Mouse (Mus musculus): Measurements from ENCODE around the gene Anks1. TPM values are rescaled to one million over a fixed set of nuclear protein-coding genes. Genes with fewer than 3 reads are reported as not detected.
A peak's percentile ranks its signal among the peaks of the same experiment; 100 is the strongest.

Anks1 gene
- polyA plus RNA-seq, 1 experiment from 2014 or later, result 16.9 TPM

DNA sequence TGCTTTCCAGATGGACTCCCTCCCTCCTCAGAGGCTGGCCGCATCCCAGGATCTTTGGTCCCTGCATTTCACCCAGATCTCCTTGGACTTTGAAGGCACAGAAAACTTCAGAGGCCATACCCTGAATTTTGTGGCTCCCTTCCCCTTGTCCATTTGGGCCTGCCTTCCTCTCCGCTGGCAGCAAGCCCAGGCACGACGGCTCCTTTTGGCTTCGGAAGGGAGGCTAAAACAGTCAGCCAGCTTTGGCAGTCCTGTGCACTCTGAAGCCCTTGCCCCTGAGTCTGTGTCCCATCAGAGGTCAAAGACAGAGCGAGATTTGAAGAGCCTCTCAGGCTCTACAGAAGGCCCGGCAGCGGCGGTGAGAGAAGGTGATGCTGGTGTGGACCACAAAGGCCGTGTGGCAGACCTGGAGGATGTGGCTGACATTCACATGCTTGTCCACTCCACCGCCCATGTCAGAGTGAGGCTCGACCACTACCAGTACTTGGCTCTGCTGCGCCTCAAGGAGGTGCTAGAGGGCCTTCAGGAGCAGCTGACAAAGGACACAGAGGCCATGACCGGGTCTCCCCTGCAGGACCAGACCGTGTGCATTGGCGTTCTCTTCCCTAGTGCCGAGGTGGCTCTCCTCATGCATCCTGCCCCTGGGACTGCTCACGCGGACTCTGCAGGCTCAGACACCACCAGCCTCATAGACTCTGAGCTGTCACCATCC is 22.5 kb upstream of the Anks1 start:
- no peaks in the 10 kb centered on the region for H3K9me3 ChIP-seq (ENCODE audit: control insufficient read depth, low read length)
- 82% methylated on average over 19 of the region's 19 CpGs for WGBS
- DNase-seq (ENCODE audit: low spot score) (no peak), ATAC-seq (replicated peaks; ENCODE audit: low FRiP score, low TSS enrichment, low read depth) (no peak)
- no peaks in the 10 kb centered on the region for H3K27me3 ChIP-seq (replicated peaks; ENCODE audit: control insufficient read depth, insufficient read depth, low read length)
- no peaks in the 10 kb centered on the region for H3K4me1 ChIP-seq (replicated peaks; ENCODE audit: control insufficient read depth, insufficient read depth, low read length)
- H3K4me2 ChIP-seq (ENCODE audit: low read length), result no peak overlapping the region
- H3K9ac ChIP-seq (ENCODE audit: low read length), result no peak overlapping the region
- peaks cover 63% of the 10 kb centered on the region for H3K36me3 ChIP-seq (ENCODE audit: control insufficient read depth, insufficient read depth, low read length)
- no peak overlapping the region for H3K27ac ChIP-seq (ENCODE audit: low read depth)
- H3K4me3 ChIP-seq (ENCODE audit: low read depth, low read length), result no peak overlapping the region

DNA sequence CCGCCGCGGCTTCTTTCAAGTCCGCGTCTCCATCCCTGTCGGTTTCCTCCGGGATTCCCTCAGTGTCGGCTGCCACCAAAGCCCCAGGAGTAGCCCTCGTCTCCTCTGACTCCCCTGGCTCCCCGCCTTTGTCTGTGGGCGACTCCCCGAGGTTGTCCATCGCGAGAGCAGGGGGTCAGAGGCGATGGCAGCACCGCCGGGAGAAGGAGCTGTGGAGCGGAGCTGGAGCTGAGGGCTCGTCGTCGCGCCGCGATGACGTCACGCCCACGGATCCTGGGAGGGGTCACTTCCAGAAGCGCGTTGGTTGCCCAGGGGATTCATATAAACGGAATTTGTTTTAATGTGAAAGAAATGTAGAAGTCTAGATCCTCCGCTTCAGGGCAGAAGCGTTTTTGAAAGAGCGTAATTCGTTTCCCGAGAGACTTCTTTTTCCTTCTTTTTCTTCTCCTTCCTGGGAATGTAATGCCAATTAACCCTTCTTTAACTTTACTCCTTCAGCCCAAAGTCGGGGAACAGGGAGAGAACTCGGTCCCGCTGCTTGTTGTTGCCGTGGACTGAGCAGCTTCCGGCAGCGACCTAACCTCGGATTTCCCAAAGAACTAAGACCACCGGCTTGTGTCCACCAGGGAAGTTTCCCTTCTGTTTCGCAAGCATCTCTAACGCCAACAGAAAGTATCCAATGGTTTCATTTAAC is 1.4 kb upstream of the Anks1 start:
- DNase-seq (ENCODE audit: low spot score) (peak; percentile 98), ATAC-seq (replicated peaks; ENCODE audit: low FRiP score, low TSS enrichment, low read depth) (peak; percentile 67)
- H3K27me3 ChIP-seq (replicated peaks; ENCODE audit: control insufficient read depth, insufficient read depth, low read length), result no peaks in the 10 kb centered on the region
- H3K36me3 ChIP-seq (ENCODE audit: control insufficient read depth, insufficient read depth, low read length), result peaks cover 25% of the 10 kb centered on the region
- H3K27ac ChIP-seq (ENCODE audit: low read depth), result peak overlapping the region; percentile 69
- peaks cover 8% of the 10 kb centered on the region for H3K4me1 ChIP-seq (replicated peaks; ENCODE audit: control insufficient read depth, insufficient read depth, low read length)
- no peaks in the 10 kb centered on the region for H3K9me3 ChIP-seq (ENCODE audit: control insufficient read depth, low read length)
- WGBS, result under 1% methylated on average over 45 of the region's 45 CpGs
- peak overlapping the region; percentile 84 for H3K4me2 ChIP-seq (ENCODE audit: low read length)
- H3K9ac ChIP-seq (ENCODE audit: low read length), result peak overlapping the region; percentile 74
- H3K4me3 ChIP-seq (ENCODE audit: low read depth, low read length), result peak overlapping the region; percentile 97

DNA sequence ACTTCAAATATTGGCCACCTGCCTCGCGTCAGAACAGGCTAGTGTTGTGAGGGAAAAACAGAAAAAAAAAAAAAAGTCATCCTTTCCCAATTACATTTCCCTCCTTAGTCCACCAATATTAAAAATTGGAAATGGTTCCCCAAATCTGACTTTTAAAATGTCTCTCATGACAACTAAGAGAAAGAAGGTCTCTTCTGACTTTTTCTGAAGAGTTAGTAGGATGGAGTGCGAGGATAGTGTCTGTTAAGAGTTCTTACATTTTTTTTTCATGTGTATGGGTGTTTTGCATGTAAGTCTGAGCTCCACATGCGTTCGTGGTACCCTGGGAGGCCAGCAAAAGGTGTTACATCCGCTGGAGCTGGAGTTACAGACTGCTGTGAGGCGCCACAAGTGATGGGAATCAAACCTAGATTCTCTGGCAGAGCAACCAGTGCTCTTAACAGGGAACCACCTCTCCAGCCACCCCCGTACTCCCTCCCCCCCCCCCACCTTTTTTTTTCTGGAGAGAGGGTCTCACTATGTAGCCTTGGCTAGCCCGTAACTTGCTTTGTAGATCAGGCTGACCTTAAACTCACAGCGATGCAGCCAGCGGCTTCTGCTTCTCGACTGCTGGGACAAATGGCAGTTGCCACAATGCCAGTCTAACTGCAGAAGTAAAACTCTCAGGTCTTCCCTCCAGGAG is 759 bp upstream of the Anks1 start:
- ATAC-seq (replicated peaks; ENCODE audit: low FRiP score, low TSS enrichment, low read depth) (no peak; the same call in 1 of the 2 replicates), DNase-seq (ENCODE audit: low spot score) (no peak)
- Histone ChIP-seq H3K9me3 (ENCODE audit: control insufficient read depth, low read length) (no peaks in the 10 kb centered on the region), H3K27me3 (replicated peaks; ENCODE audit: control insufficient read depth, insufficient read depth, low read length) (no peaks in the 10 kb centered on the region), H3K9ac (ENCODE audit: low read length) (peak overlapping the region; percentile 75), H3K4me1 (replicated peaks; ENCODE audit: control insufficient read depth, insufficient read depth, low read length) (peaks cover 8% of the 10 kb centered on the region), H3K4me3 (ENCODE audit: low read depth, low read length) (peak overlapping the region; percentile 97), H3K4me2 (ENCODE audit: low read length) (peak overlapping the region; percentile 84), H3K27ac (ENCODE audit: low read depth) (peak overlapping the region; percentile 85), H3K36me3 (ENCODE audit: control insufficient read depth, insufficient read depth, low read length) (peaks cover 22% of the 10 kb centered on the region; the same call in 1 of the 2 replicates)
- under 1% methylated on average over 12 of the region's 12 CpGs for WGBS

DNA sequence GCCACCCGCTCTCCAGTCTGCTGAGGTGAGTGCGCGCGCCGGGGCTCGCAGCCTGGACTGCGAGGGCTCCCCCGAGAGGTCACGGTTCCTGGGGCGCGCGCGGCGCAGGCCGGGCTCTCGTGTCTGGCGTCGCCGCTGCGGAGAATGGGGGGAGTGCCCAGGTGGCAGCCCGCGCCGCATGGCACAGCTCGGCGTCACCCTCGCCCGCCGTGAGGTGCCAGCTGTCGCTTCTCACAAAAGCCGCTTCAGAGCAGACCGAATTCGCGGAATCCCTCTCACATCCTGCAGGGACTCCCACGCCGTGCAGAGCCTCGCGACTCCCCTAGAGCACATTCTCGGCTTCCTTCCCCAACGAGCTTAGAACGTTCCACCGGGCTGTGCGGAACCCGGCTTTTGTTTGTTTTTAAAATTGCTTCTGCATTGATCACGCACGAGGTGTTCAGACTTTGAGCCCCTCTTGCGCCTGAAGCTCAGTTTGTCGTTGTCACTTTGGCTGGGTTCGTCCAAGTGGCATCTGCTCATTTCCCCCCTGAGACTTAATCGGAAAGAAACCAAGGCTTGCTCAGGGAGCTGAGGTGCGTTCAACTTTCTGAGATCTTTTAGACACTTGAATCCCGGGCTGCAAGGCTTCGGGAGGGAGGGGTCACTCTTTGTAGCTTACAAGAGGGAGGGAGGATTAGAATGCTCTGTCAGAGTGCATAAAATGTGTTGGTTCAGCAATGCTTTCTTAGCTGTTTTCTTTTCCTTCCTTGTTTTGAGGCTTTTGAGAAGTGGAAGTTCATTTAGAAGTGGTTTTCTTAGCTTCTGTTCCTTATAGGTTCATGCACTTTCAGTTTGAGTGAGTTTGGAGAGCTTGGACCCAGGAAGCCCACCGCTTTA is 755 bp downstream of the Anks1 start, which contains the start of gene Taf11:
Gene Taf11 (minus strand): TSS at position 223 of the 879 bp plus-strand sequence.
- Histone ChIP-seq H3K4me3 (ENCODE audit: low read depth, low read length) (peak within 1 kb of the TSS; percentile 97), H3K36me3 (ENCODE audit: control insufficient read depth, insufficient read depth, low read length) (peaks cover 9% of the 10 kb centered on the region; the same call in 1 of the 2 replicates), H3K9ac (ENCODE audit: low read length) (peak within 1 kb of the TSS; percentile 75), H3K9me3 (ENCODE audit: control insufficient read depth, low read length) (no peaks in the 10 kb centered on the region), H3K27me3 (replicated peaks; ENCODE audit: control insufficient read depth, insufficient read depth, low read length) (no peaks in the 10 kb centered on the region), H3K4me1 (replicated peaks; ENCODE audit: control insufficient read depth, insufficient read depth, low read length) (peaks cover 8% of the 10 kb centered on the region), H3K27ac (ENCODE audit: low read depth) (peak within 1 kb of the TSS; percentile 85), H3K4me2 (ENCODE audit: low read length) (peak within 1 kb of the TSS; percentile 84)
- WGBS, result 2% methylated on average over 51 of the region's 53 CpGs
- ATAC-seq (replicated peaks; ENCODE audit: low FRiP score, low TSS enrichment, low read depth), result peak; percentile 54
- DNase-seq (ENCODE audit: low spot score), result peak; percentile 81

DNA sequence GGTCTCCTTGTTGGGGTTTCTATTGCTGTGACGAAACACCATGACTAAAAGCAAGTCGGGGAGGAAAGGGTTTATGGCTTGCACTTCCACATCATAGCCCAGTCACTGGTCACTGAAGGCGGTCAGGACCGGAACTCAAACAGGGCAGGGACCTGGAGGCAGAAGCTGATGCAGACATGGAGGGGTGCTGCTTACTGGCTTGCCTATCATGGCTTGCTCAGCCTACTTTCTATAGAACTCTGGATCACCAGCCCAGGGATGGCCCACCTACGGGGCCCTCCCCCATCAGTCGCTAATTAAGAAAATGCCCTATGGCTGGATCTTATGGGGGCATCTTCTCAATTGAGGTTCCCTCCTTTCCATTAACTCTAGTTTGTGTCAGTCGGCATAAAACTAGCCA is 2.3 kb downstream of the Anks1 start:
- no peak overlapping the region for H3K27ac ChIP-seq (ENCODE audit: low read depth)
- H3K36me3 ChIP-seq (ENCODE audit: control insufficient read depth, insufficient read depth, low read length), result 0 out of 2 replicates have a peak, but pooled peaks cover 4% of the 10 kb centered on the region
- H3K4me2 ChIP-seq (ENCODE audit: low read length), result no peak overlapping the region
- no peak overlapping the region for H3K9ac ChIP-seq (ENCODE audit: low read length)
- 91% methylated on average over 7 of the region's 7 CpGs for WGBS
- no peak for ATAC-seq (replicated peaks; ENCODE audit: low FRiP score, low TSS enrichment, low read depth)
- no peaks in the 10 kb centered on the region for H3K27me3 ChIP-seq (replicated peaks; ENCODE audit: control insufficient read depth, insufficient read depth, low read length)
- peaks cover 8% of the 10 kb centered on the region for H3K4me1 ChIP-seq (replicated peaks; ENCODE audit: control insufficient read depth, insufficient read depth, low read length)
- no peaks in the 10 kb centered on the region for H3K9me3 ChIP-seq (ENCODE audit: control insufficient read depth, low read length)
- DNase-seq (ENCODE audit: low spot score), result no peak
- no peak overlapping the region for H3K4me3 ChIP-seq (ENCODE audit: low read depth, low read length)

DNA sequence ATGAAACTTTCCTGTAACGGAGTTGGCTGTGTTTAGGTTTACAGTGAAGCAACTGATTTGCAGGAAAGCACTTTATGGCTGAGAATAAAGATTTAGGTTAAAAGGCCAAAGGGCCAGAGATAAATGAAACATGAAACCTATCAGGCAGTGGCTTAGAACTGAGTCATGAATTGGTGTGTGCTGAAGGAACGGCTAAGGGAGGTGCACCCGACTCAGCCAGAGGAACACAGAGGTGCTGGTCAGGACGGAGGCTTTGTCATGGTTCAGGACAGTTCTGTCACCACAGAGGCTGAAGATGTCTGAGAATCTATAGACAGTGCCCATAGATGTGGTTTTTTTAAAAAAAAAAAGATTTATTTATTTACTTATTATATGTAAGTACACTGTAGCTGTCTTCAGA is 5.6 kb downstream of the Anks1 start:
- ATAC-seq (replicated peaks; ENCODE audit: low FRiP score, low TSS enrichment, low read depth) (no peak), DNase-seq (ENCODE audit: low spot score) (no peak)
- Histone ChIP-seq H3K27me3 (replicated peaks; ENCODE audit: control insufficient read depth, insufficient read depth, low read length) (no peaks in the 10 kb centered on the region), H3K27ac (ENCODE audit: low read depth) (no peak overlapping the region), H3K9me3 (ENCODE audit: control insufficient read depth, low read length) (no peaks in the 10 kb centered on the region), H3K4me1 (replicated peaks; ENCODE audit: control insufficient read depth, insufficient read depth, low read length) (peaks cover 8% of the 10 kb centered on the region), H3K36me3 (ENCODE audit: control insufficient read depth, insufficient read depth, low read length) (0 out of 2 replicates have a peak, but pooled peaks cover 4% of the 10 kb centered on the region), H3K9ac (ENCODE audit: low read length) (no peak overlapping the region), H3K4me3 (ENCODE audit: low read depth, low read length) (no peak overlapping the region), H3K4me2 (ENCODE audit: low read length) (no peak overlapping the region)
- WGBS, result 57% methylated on average over 4 of the region's 4 CpGs

DNA sequence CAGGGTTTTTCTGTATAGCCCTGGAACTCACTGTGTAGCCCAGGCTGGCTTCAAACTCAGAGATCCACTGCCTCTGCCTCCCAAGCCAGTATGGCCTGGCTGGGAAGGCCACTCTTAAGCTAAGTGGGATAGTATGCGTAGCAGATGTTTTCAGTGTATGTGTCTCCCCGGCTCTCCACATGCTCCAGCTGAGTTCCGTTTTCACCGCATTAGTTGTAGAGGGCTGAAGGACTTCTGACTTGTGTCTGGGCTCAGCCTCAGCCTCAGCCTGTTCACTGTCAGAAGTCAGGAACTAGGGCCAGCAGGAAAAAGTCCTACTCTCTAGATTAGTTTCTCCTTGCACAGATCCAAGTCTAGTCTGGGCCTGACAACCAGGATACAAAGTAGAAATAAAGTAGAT is 7.3 kb downstream of the Anks1 start:
- WGBS, result 73% methylated on average over 4 of the region's 4 CpGs
- Histone ChIP-seq H3K36me3 (ENCODE audit: control insufficient read depth, insufficient read depth, low read length) (0 out of 2 replicates have a peak, but pooled peaks cover 4% of the 10 kb centered on the region), H3K4me2 (ENCODE audit: low read length) (no peak overlapping the region), H3K9me3 (ENCODE audit: control insufficient read depth, low read length) (no peaks in the 10 kb centered on the region), H3K4me1 (replicated peaks; ENCODE audit: control insufficient read depth, insufficient read depth, low read length) (no peaks in the 10 kb centered on the region), H3K27me3 (replicated peaks; ENCODE audit: control insufficient read depth, insufficient read depth, low read length) (no peaks in the 10 kb centered on the region), H3K27ac (ENCODE audit: low read depth) (peak overlapping the region; percentile 35; the same call in 1 of the 2 replicates), H3K4me3 (ENCODE audit: low read depth, low read length) (no peak overlapping the region), H3K9ac (ENCODE audit: low read length) (no peak overlapping the region)
- no peak for DNase-seq (ENCODE audit: low spot score)
- no peak for ATAC-seq (replicated peaks; ENCODE audit: low FRiP score, low TSS enrichment, low read depth)

DNA sequence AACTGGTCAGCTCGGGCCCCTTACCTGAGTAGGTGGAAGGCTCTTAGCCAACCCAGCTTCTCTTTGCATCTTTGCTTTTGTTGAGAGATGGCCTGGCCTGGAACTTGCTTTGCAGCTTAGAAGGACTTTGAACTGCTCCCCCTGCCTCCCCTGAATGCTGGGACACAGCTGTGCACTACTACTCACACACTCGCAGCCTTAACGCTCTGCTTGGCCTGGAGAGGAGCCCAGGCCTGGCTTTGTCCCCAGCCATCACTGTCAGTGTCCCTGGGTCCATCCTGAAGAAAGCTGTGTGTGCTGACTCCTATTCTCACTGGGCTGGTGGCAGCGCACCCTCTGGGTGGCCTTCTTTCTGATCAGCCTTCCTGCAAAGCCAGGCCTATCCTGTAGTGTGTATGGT is 11.6 kb downstream of the Anks1 start:
- Histone ChIP-seq H3K4me3 (ENCODE audit: low read depth, low read length) (no peak overlapping the region), H3K4me2 (ENCODE audit: low read length) (no peak overlapping the region), H3K27ac (ENCODE audit: low read depth) (no peak overlapping the region), H3K9ac (ENCODE audit: low read length) (no peak overlapping the region), H3K27me3 (replicated peaks; ENCODE audit: control insufficient read depth, insufficient read depth, low read length) (no peaks in the 10 kb centered on the region), H3K9me3 (ENCODE audit: control insufficient read depth, low read length) (no peaks in the 10 kb centered on the region), H3K36me3 (ENCODE audit: control insufficient read depth, insufficient read depth, low read length) (no peaks in the 10 kb centered on the region), H3K4me1 (replicated peaks; ENCODE audit: control insufficient read depth, insufficient read depth, low read length) (peaks cover 22% of the 10 kb centered on the region)
- ATAC-seq (replicated peaks; ENCODE audit: low FRiP score, low TSS enrichment, low read depth) (no peak), DNase-seq (ENCODE audit: low spot score) (no peak)
- WGBS, result 70% methylated on average over 4 of the region's 4 CpGs
